Mouse (Mus musculus): ENCODE measurements around the gene Khdrbs1.
"Not testable (repeated sequence)": the region's sequence is repeated elsewhere in the genome, so short reads cannot be mapped to it uniquely, and the experiment has no call there.

Gene Khdrbs1

GRCm38 (mm10) chr4:129742232-129743009, at the start of gene Khdrbs1:
Khdrbs1 (minus strand) TSS chr4:129742303.
- DNase-seq, result peak; percentile 95 to 96

GRCm38 (mm10) chr4:129791399-129791798, 49.3 kb upstream of the Khdrbs1 start:
- no peak for DNase-seq

GRCm38 (mm10) chr4:129790475-129790874, 48.4 kb upstream of the Khdrbs1 start:
- DNase-seq, result no peak

GRCm38 (mm10) chr4:129789635-129790034, 47.5 kb upstream of the Khdrbs1 start:
- DNase-seq, result no peak

- DNase-seq, result no peak
These were observed 46.6 kb upstream of the Khdrbs1 start for GRCm38 (mm10) chr4:129788693-129789092.

GRCm38 (mm10) chr4:129785178-129785577, 43.1 kb upstream of the Khdrbs1 start:
- DNase-seq, result peak; percentile 75 to 80

- no peak for DNase-seq
These were observed 41.4 kb upstream of the Khdrbs1 start for GRCm38 (mm10) chr4:129783506-129783905.

GRCm38 (mm10) chr4:129782857-129783331, 40.8 kb upstream of the Khdrbs1 start:
- no peak for DNase-seq

GRCm38 (mm10) chr4:129781881-129782675, 40.0 kb upstream of the Khdrbs1 start:
- peak; percentile 33 to 34 for DNase-seq

- peak; percentile 27 to 43 for DNase-seq
These were observed 29.8 kb upstream of the Khdrbs1 start for GRCm38 (mm10) chr4:129771672-129772521.

GRCm38 (mm10) chr4:129771314-129771671, 29.2 kb upstream of the Khdrbs1 start:
- no peak for DNase-seq

GRCm38 (mm10) chr4:129770600-129770999, 28.5 kb upstream of the Khdrbs1 start:
- DNase-seq, result no peak

GRCm38 (mm10) chr4:129768742-129769141, 26.6 kb upstream of the Khdrbs1 start:
- not testable (repeated sequence) for DNase-seq

GRCm38 (mm10) chr4:129767782-129768181, 25.7 kb upstream of the Khdrbs1 start:
- no peak for DNase-seq

GRCm38 (mm10) chr4:129765351-129765750, 23.2 kb upstream of the Khdrbs1 start:
- no peak for DNase-seq

GRCm38 (mm10) chr4:129762496-129762895, 20.4 kb upstream of the Khdrbs1 start:
- not testable (repeated sequence) for DNase-seq

- DNase-seq, result no peak
These were observed 19.5 kb upstream of the Khdrbs1 start for GRCm38 (mm10) chr4:129761606-129762005.

GRCm38 (mm10) chr4:129755455-129755854, 13.4 kb upstream of the Khdrbs1 start:
- DNase-seq, result no peak

- no peak for DNase-seq
These were observed 12.6 kb upstream of the Khdrbs1 start for GRCm38 (mm10) chr4:129754742-129755141.

- no peak for DNase-seq
These were observed 8.3 kb upstream of the Khdrbs1 start for GRCm38 (mm10) chr4:129750430-129750829.

GRCm38 (mm10) chr4:129746591-129746990, 4.5 kb upstream of the Khdrbs1 start:
- DNase-seq, result no peak

GRCm38 (mm10) chr4:129746106-129746505, 4.0 kb upstream of the Khdrbs1 start:
- no peak for DNase-seq

- no peak for DNase-seq
These were observed 1.4 kb upstream of the Khdrbs1 start for GRCm38 (mm10) chr4:129743494-129743893.
